Mouse (Mus musculus) MEL (cell line): ENCODE results near the gene Dydc1. TPM values are rescaled to one million over a fixed set of nuclear protein-coding genes. Genes with fewer than 3 reads are reported as not detected.
"Not testable (repeated sequence)": the region's sequence is repeated elsewhere in the genome, so short reads cannot be mapped to it uniquely, and the experiment has no call there.

Source experiments
- DNase-seq: peaks from one replicate; pipeline ENCODE4 v3.0.0; 2011; ENCODE audit warnings: low read depth, low spot score
- H3K27ac ChIP-seq: 2 replicates; pipeline ENCODE4 v1.5.1; 2012; ENCODE audit warnings: low read depth, mild to moderate bottlenecking, control low read depth, low read length, moderate library complexity; ENCODE audit not compliant: control insufficient read depth
- H3K27me3 ChIP-seq, 2 experiments: fragments of 150-350 bp in 1 of 2; sonication (generic) in 1 of 2; 2 replicates each; pipeline ENCODE4 v1.6.1; 2012; ENCODE audit warnings: low read length in 2 of 2, mild to moderate bottlenecking in 2 of 2, improper control_type of control experiment in 1 of 2, moderate library complexity in 1 of 2; ENCODE audit not compliant: insufficient read depth in 2 of 2, control insufficient read depth in 1 of 2
- H3K36me3 ChIP-seq, 2 experiments: 2 replicates each; pipeline ENCODE4 v1.6.1; 2012 to 2014; ENCODE audit warnings: low read length in 2 of 2, improper control_type of control experiment in 1 of 2, inconsistent platforms in 1 of 2, mild to moderate bottlenecking in 1 of 2; ENCODE audit not compliant: insufficient read depth in 2 of 2, control insufficient read depth in 1 of 2
- H3K4me1 ChIP-seq, 2 experiments: fragments of 150-350 bp in 1 of 2; sonication (generic) in 1 of 2; 2 replicates each; pipeline ENCODE4 v1.6.1; 2012; ENCODE audit warnings: low read length in 2 of 2, improper control_type of control experiment in 1 of 2, mild to moderate bottlenecking in 1 of 2; ENCODE audit not compliant: insufficient read depth in 2 of 2, control insufficient read depth in 1 of 2
- H3K4me3 ChIP-seq, 2 experiments: fragments of 150-350 bp in 1 of 2; sonication (generic) in 1 of 2; 2 replicates each; pipeline ENCODE4 v1.5.1; 2012; ENCODE audit warnings: low read depth in 2 of 2, low read length in 2 of 2, mild to moderate bottlenecking in 2 of 2, moderate library complexity in 2 of 2, control low read depth in 1 of 2, improper control_type of control experiment in 1 of 2; ENCODE audit not compliant: control insufficient read depth in 1 of 2, insufficient read depth in 1 of 2
- H3K79me2 ChIP-seq: 2 replicates; pipeline ENCODE4 v1.6.1; 2012; ENCODE audit warnings: mild to moderate bottlenecking, low read length, moderate library complexity; ENCODE audit not compliant: control insufficient read depth, poor library complexity, insufficient read depth
- H3K9ac ChIP-seq: 2 replicates; pipeline ENCODE4 v1.6.1; 2012; ENCODE audit warnings: low read depth, mild to moderate bottlenecking, control low read depth, low read length, moderate library complexity; ENCODE audit not compliant: control insufficient read depth, poor library complexity, severe bottlenecking
- H3K9me3 ChIP-seq: fragments of 150-350 bp; sonication (generic); replicated peaks from 2 replicates; pipeline ENCODE4 v1.6.1; 2012; ENCODE audit warnings: mild to moderate bottlenecking, low read length, improper control_type of control experiment, moderate library complexity; ENCODE audit not compliant: insufficient read depth
- CHD2 ChIP-seq: IDR thresholded peaks from 2 replicates; pipeline ENCODE4 v1.6.1; 2011; ENCODE audit warnings: low read length, improper control_type of control experiment
- CTCF ChIP-seq, 3 experiments: IDR thresholded peaks in 2 of 3; conservative IDR thresholded peaks in 1 of 3; 2 replicates each; pipeline ENCODE4 v1.5.1; 2011 to 2012; ENCODE audit warnings: low read length in 3 of 3, low read depth in 2 of 3, mild to moderate bottlenecking in 2 of 3, improper control_type of control experiment in 1 of 3, inconsistent platforms in 1 of 3, mixed read lengths in 1 of 3, moderate library complexity in 1 of 3; ENCODE audit not compliant: control insufficient read depth in 1 of 3, insufficient read depth in 1 of 3, poor library complexity in 1 of 3, severe bottlenecking in 1 of 3
- ELF1 ChIP-seq: IDR thresholded peaks from 2 replicates; pipeline ENCODE4 v1.6.1; 2014; ENCODE audit warnings: low read depth, mild to moderate bottlenecking, inconsistent platforms, low read length, improper control_type of control experiment, moderate library complexity
- EP300 ChIP-seq, 2 experiments: IDR thresholded peaks; 2 replicates each; pipeline ENCODE4 v1.6.1; 2011; ENCODE audit warnings: improper control_type of control experiment in 2 of 2, low read length in 2 of 2, low read depth in 1 of 2, mild to moderate bottlenecking in 1 of 2
- KAT2A ChIP-seq: conservative IDR thresholded peaks from 2 replicates; pipeline ENCODE4 v1.6.1; 2012; ENCODE audit warnings: low read depth, low read length, improper control_type of control experiment, inconsistent platforms
- MAFK ChIP-seq: IDR thresholded peaks from 2 replicates; pipeline ENCODE4 v1.6.1; 2011; ENCODE audit warnings: low read depth, mild to moderate bottlenecking, low read length, improper control_type of control experiment, borderline replicate concordance
- MAX ChIP-seq: IDR thresholded peaks from 2 replicates; pipeline ENCODE4 v1.6.1; 2011; ENCODE audit warnings: low read length, improper control_type of control experiment
- POLR2AphosphoS2 ChIP-seq: IDR thresholded peaks from 2 replicates; pipeline ENCODE4 v1.6.1; 2011; ENCODE audit warnings: low read length, improper control_type of control experiment
- POLR2AphosphoS5 ChIP-seq: IDR thresholded peaks from 2 replicates; pipeline ENCODE4 v1.6.1; 2012; ENCODE audit warnings: low read depth, borderline replicate concordance, mild to moderate bottlenecking, inconsistent platforms, low read length, moderate library complexity, mixed read lengths
- SMC3 ChIP-seq: IDR thresholded peaks from 2 replicates; pipeline ENCODE4 v1.6.1; 2011; ENCODE audit warnings: low read depth, low read length, improper control_type of control experiment
- ZC3H11A ChIP-seq: IDR thresholded peaks from 2 replicates; pipeline ENCODE4 v1.6.1; 2012; ENCODE audit warnings: low read depth, mild to moderate bottlenecking, inconsistent platforms, low read length, improper control_type of control experiment
- ZKSCAN1 ChIP-seq: IDR thresholded peaks from 2 replicates; pipeline ENCODE4 v1.6.1; 2012; ENCODE audit warnings: low read depth, mild to moderate bottlenecking, inconsistent platforms, low read length, improper control_type of control experiment, moderate library complexity
- polyA plus RNA-seq, 2 experiments: library from polyadenylated mRNA; stranded (reverse) in 1 of 2; unstranded in 1 of 2; fragments of >175 nt in 1 of 2; fragments of >200 nt in 1 of 2; gene quantifications; 2 replicates each; pipeline versions ENCODE4 v1.2.1 to v1.2.4; 2012; ENCODE audit warnings: low replicate concordance in 2 of 2, low read depth in 1 of 2; ENCODE audit not compliant: insufficient read length in 2 of 2, insufficient read depth in 1 of 2, missing spikeins in 1 of 2
- total RNA-seq: library from RNA; depleted of rRNA; stranded (reverse); fragments of 300-350 nt; gene quantifications from 2 replicates; pipeline ENCODE4 v1.2.3, GENCODE M21; 2012

Dydc1 gene
- total and polyA plus RNA-seq, 3 experiments: not detected

DNA sequence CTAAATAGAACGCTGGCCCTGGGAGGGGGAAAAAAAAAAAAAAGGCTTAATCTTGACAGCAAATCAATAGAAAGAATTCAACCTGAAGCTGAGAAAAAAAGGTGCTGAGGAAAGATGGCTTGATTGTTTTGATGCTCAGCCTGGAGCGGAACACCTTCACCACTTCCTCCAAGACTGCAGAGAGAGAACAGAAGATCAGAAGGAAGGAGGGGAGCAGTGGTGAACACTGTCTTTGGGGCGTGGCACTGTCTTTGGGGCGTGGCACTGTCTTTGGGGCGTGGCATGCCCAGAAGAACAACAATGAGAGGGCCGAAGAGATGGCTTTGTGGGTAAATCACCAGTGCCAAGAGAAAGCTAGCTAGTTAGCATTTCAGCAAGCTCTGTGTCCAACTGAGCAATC is 22.2 kb upstream of the Dydc1 start:
- H3K27ac ChIP-seq: no peak overlapping the region
- H3K4me1 ChIP-seq: no peaks in the 10 kb centered on the region
- H3K27me3 ChIP-seq: no peaks in the 10 kb centered on the region; a peak in 2 of 4 replicates
- H3K79me2 ChIP-seq: no peaks in the 10 kb centered on the region
- H3K4me3 ChIP-seq: no peak overlapping the region
- H3K36me3 ChIP-seq: no peaks in the 10 kb centered on the region
- no peaks in the 10 kb centered on the region for H3K9me3 ChIP-seq
- DNase-seq: peak; percentile 16
- TF ChIP-seq ZKSCAN1: no peak
- TF ChIP-seq POLR2AphosphoS2: no peak
- no peak for TF ChIP-seq MAFK
- no peak for TF ChIP-seq ZC3H11A
- no peak for TF ChIP-seq KAT2A
- no peak for TF ChIP-seq MAX
- no peak for TF ChIP-seq EP300 (IDR thresholded peaks at IDR 0.05; ENCODE audit: low read depth in 1 of 2, low read length in 2 of 2)
- TF ChIP-seq ELF1: no peak
- no peak for TF ChIP-seq POLR2AphosphoS5
- no peak overlapping the region for H3K9ac ChIP-seq

DNA sequence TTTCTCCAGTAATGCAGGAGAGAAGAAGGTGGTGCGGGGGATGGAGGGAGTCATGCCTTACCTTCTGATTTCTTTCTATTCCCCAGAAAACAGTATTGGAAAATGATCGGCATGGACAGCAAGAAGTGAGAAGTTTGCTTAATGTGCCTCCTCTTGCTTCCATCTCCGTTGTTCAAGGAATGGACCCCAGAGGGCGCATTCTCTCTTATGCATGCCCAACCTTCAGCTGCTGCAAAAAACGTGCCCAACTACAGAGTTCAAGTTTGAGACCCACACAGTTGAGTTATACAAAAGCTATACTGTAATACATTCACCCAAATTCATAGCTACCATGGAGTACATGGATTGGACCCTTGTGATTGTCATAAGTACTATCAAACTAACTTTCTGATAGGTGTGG is 20.2 kb upstream of the Dydc1 start:
- no peaks in the 10 kb centered on the region for H3K79me2 ChIP-seq
- H3K4me1 ChIP-seq: no peaks in the 10 kb centered on the region
- H3K27ac ChIP-seq: no peak overlapping the region
- H3K4me3 ChIP-seq: no peak overlapping the region
- peak; percentile 22; the same call in 1 of the 2 replicates for TF ChIP-seq SMC3
- TF ChIP-seq CHD2: no peak
- peak; percentile 55 to 61 (median 61) for TF ChIP-seq CTCF (IDR thresholded peaks at IDR 0.05 in 2 of 3, conservative IDR thresholded peaks at IDR 0.05 in 1 of 3; ENCODE audit: control insufficient read depth in 1 of 3, insufficient read depth in 1 of 3, low read depth in 2 of 3, low read length in 3 of 3, poor library complexity in 1 of 3, severe bottlenecking in 1 of 3)
- no peak overlapping the region for H3K9ac ChIP-seq
- no peaks in the 10 kb centered on the region for H3K9me3 ChIP-seq
- H3K36me3 ChIP-seq: no peaks in the 10 kb centered on the region
- H3K27me3 ChIP-seq: no peaks in the 10 kb centered on the region; a peak in 2 of 4 replicates
- peak; percentile 63 for DNase-seq

DNA sequence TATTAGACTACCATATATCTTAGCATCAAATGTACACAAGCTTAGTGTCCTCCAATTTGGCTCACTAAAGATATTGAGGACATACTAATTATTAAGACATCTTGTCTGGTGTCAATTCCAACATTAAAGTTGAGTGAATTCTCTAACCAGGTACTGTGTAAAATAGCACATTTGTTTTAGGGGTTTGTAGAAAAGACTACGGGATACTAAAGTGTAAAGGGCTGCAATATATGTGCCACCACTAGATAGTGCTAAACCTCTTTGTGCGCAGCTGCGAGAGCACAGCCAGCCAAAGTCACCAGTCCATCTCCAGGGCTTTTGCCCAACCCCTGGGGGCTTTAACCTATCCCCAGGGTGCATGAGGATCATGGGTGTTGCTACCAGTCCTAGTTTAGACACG is 19.5 kb upstream of the Dydc1 start:
- not testable (repeated sequence) for H3K27me3 ChIP-seq, H3K4me3 ChIP-seq, H3K9ac ChIP-seq, H3K4me1 ChIP-seq, H3K9me3 ChIP-seq, H3K27ac ChIP-seq, H3K36me3 ChIP-seq, H3K79me2 ChIP-seq
- peak; percentile 27 for DNase-seq
- peak in 1 of 3 experiments; percentile 4; a peak in 1 of 6 replicates for TF ChIP-seq CTCF (IDR thresholded peaks at IDR 0.05 in 2 of 3, conservative IDR thresholded peaks at IDR 0.05 in 1 of 3; ENCODE audit: control insufficient read depth in 1 of 3, insufficient read depth in 1 of 3, low read depth in 2 of 3, low read length in 3 of 3, poor library complexity in 1 of 3, severe bottlenecking in 1 of 3)
